Mouse (Mus musculus) lung, adult 2 months (tissue): ENCODE measurements at regions not wholly inside any gene's neighbourhood (a gene's known extent, or its start where the extent isn't known, plus 50 kb on each side); places are given as distances from the start of the nearest gene placed in this dataset.
A peak's percentile ranks its signal among the peaks of the same experiment; 100 is the strongest.

Experiments used
- DNase-seq: peaks from one replicate; pipeline ENCODE4 v3.0.0; 2022
- H3K4me1 ChIP-seq: fragments of 200-500 bp; 2 replicates; pipeline ENCODE4 v1.6.1; 2011; ENCODE audit warnings: low read length; ENCODE audit not compliant: control insufficient read depth, insufficient read depth
- H3K4me3 ChIP-seq: fragments of 200-500 bp; replicated peaks from 2 replicates; pipeline ENCODE3; 2011; ENCODE audit warnings: low read depth, mild to moderate bottlenecking, control low read depth, low read length; ENCODE audit errors: extremely low read depth
- CTCF ChIP-seq: fragments of 200-500 bp; IDR thresholded peaks from 2 replicates; pipeline ENCODE4 v1.5.1; 2011; ENCODE audit warnings: mild to moderate bottlenecking, low read length, control low read depth; ENCODE audit not compliant: insufficient read depth
- POLR2A ChIP-seq: fragments of 200-500 bp; IDR thresholded peaks from 2 replicates; pipeline ENCODE4 v1.6.1; 2011; ENCODE audit warnings: low read depth, mild to moderate bottlenecking, control low read depth, low read length, borderline replicate concordance; ENCODE audit errors: extremely low read depth
- WGBS: fragments of 180-500 bp; shearing (Covaris S2); methylation state at CpG from one replicate; pipeline ENCODE4 v1.1.7; 2018; 5-methylcytosine and 5-hydroxymethylcytosine counted together

- Histone ChIP-seq H3K4me1 (no peaks in the 10 kb centered on the region), H3K4me3 (no peak overlapping the region)
- DNase-seq = no peak
- TF ChIP-seq CTCF (no peak), POLR2A (no peak)
- WGBS = 64% methylated on average over 4 of the region's 4 CpGs
Measured at GRCm38 (mm10) chr17:63575316-63576007, 75.6 kb upstream of the Fbxl17 start.

DNA sequence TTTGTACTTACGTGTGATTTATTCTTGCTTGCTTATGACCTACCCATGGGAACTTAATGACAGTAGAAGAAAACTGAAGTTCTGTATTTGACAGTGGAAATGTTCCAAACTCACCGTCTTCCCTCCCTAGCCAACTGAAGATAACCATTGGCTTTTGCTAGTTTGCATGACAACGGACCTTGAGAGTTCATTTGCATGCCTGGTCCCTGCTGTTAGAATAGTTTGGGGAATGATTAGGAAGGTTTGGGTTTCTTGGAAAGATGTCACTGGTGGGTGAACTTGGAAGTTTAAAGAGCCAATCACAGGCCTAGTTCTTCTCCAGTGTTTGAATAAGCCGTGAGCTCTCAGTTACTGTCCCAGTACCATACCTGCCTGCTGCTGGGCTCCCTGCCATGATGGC is 83.1 kb upstream of the Fbxl17 start:
- Histone ChIP-seq H3K4me3 (no peak overlapping the region), H3K4me1 (no peaks in the 10 kb centered on the region)
- no peak for TF ChIP-seq CTCF
- no peak for TF ChIP-seq POLR2A
- WGBS = 76% methylated on average over 4 of the region's 4 CpGs
- no peak for DNase-seq

- 46% methylated on average over 7 of the region's 7 CpGs for WGBS
- TF ChIP-seq CTCF (no peak), POLR2A (no peak)
Measured at GRCm38 (mm10) chr17:63607021-63607751, 107.4 kb upstream of the Fbxl17 start.

DNA sequence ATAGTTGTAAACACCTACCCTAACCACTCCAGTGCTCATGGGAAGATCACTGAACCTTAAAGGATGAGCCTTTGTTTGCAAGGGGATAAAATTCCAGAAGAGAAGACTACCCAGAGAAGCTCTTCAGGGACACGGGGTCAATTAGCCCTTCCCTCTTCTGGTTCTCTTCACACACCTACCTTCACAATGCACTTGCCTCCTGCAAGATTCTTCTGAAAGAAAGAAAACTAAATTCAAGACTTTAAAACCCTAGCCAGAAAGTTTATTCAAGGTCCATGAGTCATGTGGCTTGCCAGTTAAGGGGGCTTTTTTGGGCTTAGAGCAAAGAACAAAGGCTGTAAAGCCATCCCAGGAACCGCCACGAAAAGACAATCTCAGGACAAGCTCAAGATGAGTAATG is 122.9 kb upstream of the Fbxl17 start:
- TF ChIP-seq CTCF (no peak), POLR2A (no peak)
- 25% methylated on average over 3 of the region's 3 CpGs for WGBS
- H3K4me1 ChIP-seq = no peaks in the 10 kb centered on the region
- no peak overlapping the region for H3K4me3 ChIP-seq
- DNase-seq = no peak

More at GRCm38 (mm10) chr17:63607021-63607751, 107.4 kb upstream of the Fbxl17 start:
- Histone ChIP-seq H3K4me3 (no peak overlapping the region), H3K4me1 (no peaks in the 10 kb centered on the region)
- no peak for DNase-seq

DNA sequence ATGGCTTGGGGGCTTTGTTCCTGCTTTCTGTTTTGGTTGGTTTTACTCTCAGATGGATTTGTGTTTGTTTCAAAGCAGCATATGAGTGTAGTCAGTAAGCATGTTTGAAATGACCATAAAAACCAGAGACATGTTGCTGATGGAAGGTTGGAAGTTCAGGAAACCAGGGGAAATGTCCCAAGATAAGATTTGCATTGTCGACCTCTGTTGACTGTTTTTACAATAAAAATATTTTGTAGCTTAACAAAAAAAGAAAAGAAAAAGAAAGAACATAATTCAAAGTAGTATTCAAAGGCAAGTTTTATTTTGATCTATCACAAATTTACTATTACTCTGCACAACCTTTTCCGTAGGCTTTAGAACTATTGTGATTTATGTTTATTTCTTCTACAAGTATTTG is 137.8 kb upstream of the Fbxl17 start:
- DNase-seq = no peak
- Histone ChIP-seq H3K4me1 (no peaks in the 10 kb centered on the region), H3K4me3 (no peak overlapping the region)
- whole genome bisulfite sequencing = 67% methylated on average over 2 of the region's 2 CpGs
- TF ChIP-seq CTCF (no peak), POLR2A (no peak)

DNA sequence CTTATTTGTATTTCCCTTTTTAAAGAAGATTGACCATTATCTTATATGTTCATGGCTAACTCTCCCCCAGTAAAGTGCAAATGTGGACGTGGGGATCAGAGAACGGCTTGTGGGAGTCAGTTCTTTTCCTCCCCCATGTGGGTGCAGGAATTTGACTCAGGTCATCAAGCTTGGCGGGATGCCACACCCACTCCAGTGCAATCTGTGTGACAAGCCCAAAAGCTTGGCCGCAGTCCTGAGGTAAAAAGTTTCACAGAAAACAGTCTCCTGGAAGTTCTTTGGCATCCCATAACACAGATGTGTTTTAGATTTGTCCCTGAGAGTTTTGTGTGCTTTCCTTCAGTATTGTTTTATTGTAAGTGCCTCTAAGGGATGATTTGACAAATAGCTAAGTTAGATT is 144.6 kb upstream of the Fbxl17 start:
- DNase-seq = no peak
- TF ChIP-seq POLR2A = no peak
- no peak for TF ChIP-seq CTCF
- Histone ChIP-seq H3K4me3 (no peak overlapping the region), H3K4me1 (no peaks in the 10 kb centered on the region)
- WGBS = 76% methylated on average over 4 of the region's 4 CpGs

- Histone ChIP-seq H3K4me1 (no peaks in the 10 kb centered on the region), H3K4me3 (no peak overlapping the region)
- TF ChIP-seq CTCF = no peak
- no peak for TF ChIP-seq POLR2A
- DNase-seq = no peak
- 70% methylated on average over 6 of the region's 6 CpGs for WGBS
Measured at GRCm38 (mm10) chr17:63657687-63658086, 157.9 kb upstream of the Fbxl17 start.

- WGBS = 63% methylated on average over 13 of the region's 13 CpGs
- Histone ChIP-seq H3K4me3 (no peak overlapping the region), H3K4me1 (no peaks in the 10 kb centered on the region)
- TF ChIP-seq POLR2A (no peak), CTCF (peak; percentile 13; the same call in 1 of the 2 replicates)
- DNase-seq = no peak
Measured at GRCm38 (mm10) chr17:63660841-63661481, 161.1 kb upstream of the Fbxl17 start.

DNA sequence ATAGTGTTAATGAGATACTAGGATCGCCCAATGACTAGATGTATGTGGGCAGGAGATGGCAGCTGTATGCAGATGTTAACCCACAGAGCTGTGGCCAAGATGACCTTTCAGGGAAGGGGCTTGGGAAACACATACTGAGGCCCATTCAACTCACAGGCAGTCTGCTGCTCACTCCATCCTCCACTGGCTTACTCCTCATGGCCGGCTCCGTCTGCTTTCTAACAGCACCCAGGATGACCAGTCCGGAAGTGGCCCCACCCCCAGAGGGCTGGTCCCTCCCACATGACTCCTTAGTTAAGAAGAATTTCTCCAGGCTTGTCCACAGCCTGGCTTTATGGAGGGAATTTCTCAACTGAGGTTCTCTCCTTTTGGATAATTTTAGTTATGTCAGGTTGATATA is 161.8 kb upstream of the Fbxl17 start:
- Histone ChIP-seq H3K4me3 (no peak overlapping the region), H3K4me1 (no peaks in the 10 kb centered on the region)
- TF ChIP-seq CTCF (no peak), POLR2A (no peak)
- WGBS = 66% methylated on average over 4 of the region's 4 CpGs
- DNase-seq = no peak

GRCm38 (mm10) chr17:63662251-63662650 is 162.4 kb upstream of the Fbxl17 start:
- Histone ChIP-seq H3K4me3 (no peak overlapping the region), H3K4me1 (no peaks in the 10 kb centered on the region)
- TF ChIP-seq POLR2A (no peak), CTCF (no peak)
- no peak for DNase-seq
- 54% methylated on average over 12 of the region's 12 CpGs for WGBS
